Mouse (Mus musculus): ENCODE results near the gene Pfdn5.

GRCm38 (mm10) chr15:102282463-102283292, 43.2 kb upstream of the Pfdn5 start:
- TF ChIP-seq CTCF (IDR thresholded peaks at IDR 0.05; ENCODE audit: insufficient read depth, low read length) (no peak), POLR2A (IDR thresholded peaks at IDR 0.05; ENCODE audit: borderline replicate concordance, extremely low read depth, low read depth, low read length) (no peak)
